ENCODE assay signal across 13 mouse cellular contexts in genomic region chr12:33285354-33285753, GRCm38 (mm10).
DNase-seq lines count a peak whose midpoint lies in the region; ATAC-seq and TF ChIP-seq lines count a peak whose summit lies in the region.
"Had no signal": no experiment of that assay in that cellular context is flagged by ENCODE, and none has a peak within 500 bp of the region (broad histone marks: within the 10 kb centered on the region; RNA-seq: fewer than 3 reads in every experiment).

No protein-coding gene starts in this region.

- no peak for TF ChIP-seq CTCF in heart, adult 2 months (IDR thresholded peaks at IDR 0.05)
- no peak for TF ChIP-seq CTCF in C2C12 (IDR thresholded peaks at IDR 0.05; ENCODE audit: control insufficient read depth, insufficient read depth, insufficient read length)

- no peaks in the 10 kb centered on the region for H3K36me3 ChIP-seq in heart, embryonic 12.5 days
- H3K36me3 ChIP-seq in heart, adult 2 months (ENCODE audit: control insufficient read depth, insufficient read depth, low read length) = no peaks in the 10 kb centered on the region
- H3K36me3 ChIP-seq in liver, embryonic 12.5 days = no peaks in the 10 kb centered on the region
- H3K36me3 ChIP-seq in C2C12 (ENCODE audit: control insufficient read depth, insufficient read depth) = no peaks in the 10 kb centered on the region
- H3K36me3 ChIP-seq: forebrain, embryonic 12.5 days; limb, embryonic 10.5 days; neural tube, embryonic 13.5 days had no signal

- TF ChIP-seq EP300 in heart, adult 2 months (IDR thresholded peaks at IDR 0.05; ENCODE audit: insufficient read depth, low read depth, low read length) = no peak

- no peak overlapping the region for H3K9ac ChIP-seq in heart, embryonic 12.5 days
- no peak overlapping the region for H3K9ac ChIP-seq in heart, adult 2 months (ENCODE audit: low read depth, low read length)
- H3K9ac ChIP-seq in liver, embryonic 12.5 days = no peak overlapping the region
- H3K9ac ChIP-seq: forebrain, embryonic 12.5 days; neural tube, embryonic 13.5 days had no signal

- intact Hi-C loops in heart, adult 2 months (cut with DNase I) = loop anchor here (2.0 kb wide), 1 partner anchor 15 kb away; no protein-coding TSS in a partner anchor

- 29% methylated on average over 4 of the region's 4 CpGs for WGBS in heart, embryonic 12.5 days
- WGBS in heart, adult 2 months = 58% methylated on average over 4 of the region's 4 CpGs
- 74% methylated on average over 4 of the region's 4 CpGs for WGBS in liver, embryonic 12.5 days (ENCODE audit: insufficient replicate concordance)

- DNase-seq in heart, adult 2 months = no peak
- DNase-seq in liver = no peak
- no peak for DNase-seq in layer of hippocampus, adult 9-10 months (ENCODE audit: low spot score)
- DNase-seq in frontal cortex, postnatal 14 days (ENCODE audit: low spot score in 2 of 2) = no peak
- DNase-seq: gastrocnemius, postnatal 36 days had no signal

- H3K27ac ChIP-seq in heart, embryonic 12.5 days (ENCODE audit: poor library complexity, severe bottlenecking) = peak overlapping the region; percentile 69
- no peak overlapping the region for H3K27ac ChIP-seq in heart, adult 2 months
- no peak overlapping the region for H3K27ac ChIP-seq in liver, embryonic 12.5 days
- H3K27ac ChIP-seq: forebrain, embryonic 12.5 days; layer of hippocampus, adult 2 months; limb, embryonic 10.5 days; neural tube, embryonic 13.5 days had no signal

- H3K79me3 ChIP-seq in C2C12 (ENCODE audit: low read depth) = no peaks in the 10 kb centered on the region

- no peak overlapping the region for H3K4me2 ChIP-seq in heart, embryonic 12.5 days
- H3K4me2 ChIP-seq in liver, embryonic 12.5 days = no peak overlapping the region
- H3K4me2 ChIP-seq: forebrain, embryonic 12.5 days; neural tube, embryonic 13.5 days had no signal

- no peaks in the 10 kb centered on the region for H3K27me3 ChIP-seq in heart, embryonic 12.5 days (replicated peaks)
- no peaks in the 10 kb centered on the region for H3K27me3 ChIP-seq in heart, adult 2 months (ENCODE audit: control insufficient read depth, insufficient read depth, low read length)
- H3K27me3 ChIP-seq in liver, embryonic 12.5 days (replicated peaks) = no peaks in the 10 kb centered on the region
- no peaks in the 10 kb centered on the region for H3K27me3 ChIP-seq in C2C12 (ENCODE audit: control insufficient read depth, insufficient read depth, insufficient read length)
- H3K27me3 ChIP-seq: forebrain, embryonic 12.5 days; neural tube, embryonic 13.5 days had no signal

- no peak overlapping the region for H3ac ChIP-seq in C2C12 (ENCODE audit: control insufficient read depth, insufficient read length, low read depth)

- peaks cover 54% of the 10 kb centered on the region for H3K4me1 ChIP-seq in heart, embryonic 12.5 days (replicated peaks)
- peaks cover 1% of the 10 kb centered on the region; the same call in 1 of the 2 replicates for H3K4me1 ChIP-seq in heart, adult 2 months (ENCODE audit: control insufficient read depth, insufficient read depth, low read length)
- H3K4me1 ChIP-seq in liver, embryonic 12.5 days = peaks cover 18% of the 10 kb centered on the region

- H3K79me2 ChIP-seq in heart, adult 2 months (replicated peaks; ENCODE audit: control insufficient read depth, insufficient read depth, low read length) = no peaks in the 10 kb centered on the region
- no peaks in the 10 kb centered on the region for H3K79me2 ChIP-seq in C2C12 (ENCODE audit: control insufficient read depth, insufficient read depth)

- no peak for TF ChIP-seq POLR2A in heart, adult 2 months (IDR thresholded peaks at IDR 0.05; ENCODE audit: insufficient read depth, low read depth, low read length)

- no peak for ATAC-seq in heart, embryonic 12.5 days (ENCODE audit: insufficient number of reproducible peaks, low FRiP score)
- 0 out of 2 replicates have a peak, but pooled peaks have one; percentile 18 for ATAC-seq in liver, embryonic 12.5 days
- ATAC-seq in inflammation-experienced regulatory T-cells, adult 6 months = peak; percentile 22

- H3K9me3 ChIP-seq in heart, embryonic 12.5 days (replicated peaks) = no peaks in the 10 kb centered on the region
- no peaks in the 10 kb centered on the region for H3K9me3 ChIP-seq in liver, embryonic 12.5 days (replicated peaks)
- H3K9me3 ChIP-seq: forebrain, embryonic 12.5 days; limb, embryonic 10.5 days; neural tube, embryonic 13.5 days had no signal

- no peak overlapping the region for H3K4me3 ChIP-seq in heart, embryonic 12.5 days
- H3K4me3 ChIP-seq in heart, adult 2 months = no peak overlapping the region
- H3K4me3 ChIP-seq in liver, embryonic 12.5 days = no peak overlapping the region
- H3K4me3 ChIP-seq in C2C12 (ENCODE audit: insufficient read depth, poor library complexity, severe bottlenecking) = no peak overlapping the region
- H3K4me3 ChIP-seq: forebrain, embryonic 12.5 days; layer of hippocampus, adult 2 months; limb, embryonic 10.5 days; neural tube, embryonic 13.5 days had no signal

TF ChIP-seq in C2C12, 6 proteins besides CTCF, POLR2A, EP300 and RAD21:
- peak; percentile 22 for TF ChIP-seq MAX (IDR thresholded peaks at IDR 0.05)
- no peak for TF ChIP-seq FOSL1 (IDR thresholded peaks at IDR 0.05; ENCODE audit: insufficient read depth, low read length, poor library complexity, severe bottlenecking)
